Mouse (Mus musculus) bone marrow macrophage, adult 2 months (primary cell): ENCODE data around the gene Lst1.

ENCODE experiments used
- CTCF ChIP-seq: IDR thresholded peaks from 2 replicates; pipeline ENCODE4 v1.5.1; 2012; ENCODE audit warnings: low read depth, mild to moderate bottlenecking, low read length, moderate library complexity
- POLR2A ChIP-seq: IDR thresholded peaks from 2 replicates; pipeline ENCODE4 v1.6.1; 2012; ENCODE audit warnings: mild to moderate bottlenecking, low read depth, low read length, borderline replicate concordance

DNA sequence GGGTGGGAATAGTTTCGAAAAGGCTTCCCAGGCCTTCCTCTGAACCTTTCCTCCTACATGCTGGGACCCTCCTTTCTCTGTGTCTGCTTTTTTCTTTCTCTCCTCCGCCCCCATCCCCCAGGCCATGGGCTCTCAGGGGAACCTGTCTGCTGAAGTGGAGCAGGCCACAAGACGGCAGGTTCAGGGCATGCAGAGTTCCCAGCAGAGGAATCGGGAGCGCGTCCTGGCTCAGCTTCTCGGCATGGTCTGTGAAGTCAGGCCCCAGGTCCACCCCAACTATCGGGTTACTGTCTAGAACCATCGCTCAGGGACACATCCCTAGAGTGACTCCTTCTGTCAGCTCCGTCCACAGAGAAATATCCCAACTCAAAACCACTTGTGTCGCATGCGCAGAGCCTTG is 49.3 kb upstream of the Lst1 start:
- TF ChIP-seq CTCF (no peak), POLR2A (no peak)
